Mouse (Mus musculus): ENCODE data around the gene Dpy30.
"Not testable (repeated sequence)": the region's sequence is repeated elsewhere in the genome, so short reads cannot be mapped to it uniquely, and the experiment has no call there.

Dpy30 gene

GRCm38 (mm10) chr17:74323844-74324243 is at the start of gene Dpy30:
Gene Dpy30, minus strand, starts transcription at chr17:74323944.
- DNase-seq (ENCODE audit: low read depth, low spot score): no peak

- no peak for DNase-seq (ENCODE audit: low read depth, low spot score)
Observed at GRCm38 (mm10) chr17:74363592-74363991, 39.8 kb upstream of the Dpy30 start.

- no peak for DNase-seq (ENCODE audit: low read depth, low spot score)
Observed at GRCm38 (mm10) chr17:74341151-74341550, 17.4 kb upstream of the Dpy30 start.

GRCm38 (mm10) chr17:74338937-74339804 is 15.4 kb upstream of the Dpy30 start, which contains the start of gene Spast:
Gene Spast, plus strand, starts transcription at chr17:74338987.
- DNase-seq (ENCODE audit: low read depth, low spot score): peak; percentile 49

- DNase-seq (ENCODE audit: low read depth, low spot score): peak; percentile 93
Observed at GRCm38 (mm10) chr17:74338225-74338931, 14.6 kb upstream of the Dpy30 start.

GRCm38 (mm10) chr17:74331049-74331676 is 7.4 kb upstream of the Dpy30 start:
- DNase-seq (ENCODE audit: low read depth, low spot score): no peak

- DNase-seq (ENCODE audit: low read depth, low spot score): peak; percentile 51
Observed at GRCm38 (mm10) chr17:74328146-74328545, 4.4 kb upstream of the Dpy30 start.

GRCm38 (mm10) chr17:74327195-74327594 is 3.5 kb upstream of the Dpy30 start:
- DNase-seq (ENCODE audit: low read depth, low spot score): not testable (repeated sequence)

GRCm38 (mm10) chr17:74322400-74323054 is 1.2 kb downstream of the Dpy30 start:
- DNase-seq (ENCODE audit: low read depth, low spot score): no peak

GRCm38 (mm10) chr17:74318721-74319120 is 5.0 kb downstream of the Dpy30 start:
- no peak for DNase-seq (ENCODE audit: low read depth, low spot score)

- peak; percentile 81 for DNase-seq (ENCODE audit: low read depth, low spot score)
Observed at GRCm38 (mm10) chr17:74316309-74316863, 7.4 kb downstream of the Dpy30 start.

- DNase-seq (ENCODE audit: low read depth, low spot score): no peak
Observed at GRCm38 (mm10) chr17:74315445-74316308, 8.1 kb downstream of the Dpy30 start.

GRCm38 (mm10) chr17:74306021-74306420 is 17.7 kb downstream of the Dpy30 start:
- DNase-seq (ENCODE audit: low read depth, low spot score): no peak

GRCm38 (mm10) chr17:74305616-74306015 is 18.1 kb downstream of the Dpy30 start:
- no peak for DNase-seq (ENCODE audit: low read depth, low spot score)

- no peak for DNase-seq (ENCODE audit: low read depth, low spot score)
Observed at GRCm38 (mm10) chr17:74304060-74304459, 19.7 kb downstream of the Dpy30 start.

- DNase-seq (ENCODE audit: low read depth, low spot score): no peak
Observed at GRCm38 (mm10) chr17:74300089-74300488, 23.7 kb downstream of the Dpy30 start.

GRCm38 (mm10) chr17:74296991-74297390 is 26.8 kb downstream of the Dpy30 start:
- not testable (repeated sequence) for DNase-seq (ENCODE audit: low read depth, low spot score)

- no peak for DNase-seq (ENCODE audit: low read depth, low spot score)
Observed at GRCm38 (mm10) chr17:74296076-74296823, 27.5 kb downstream of the Dpy30 start.
